Mouse (Mus musculus) hindbrain, embryonic 15.5 days (tissue): ENCODE measurements around the gene Extl1. TPM values are rescaled to one million over a fixed set of nuclear protein-coding genes. Genes with fewer than 3 reads are reported as not detected.
"Not testable (repeated sequence)": the region's sequence is repeated elsewhere in the genome, so short reads cannot be mapped to it uniquely, and the experiment has no call there.

Experiments
- ATAC-seq: fragments of 200-750 bp; cut with Nextera tagmentation; 2 replicates; pipeline ENCODE4 v1.8.0; 2017; ENCODE audit warnings: low read depth, moderate number of reproducible peaks, moderate TSS enrichment; ENCODE audit not compliant: low FRiP score
- H3K27ac ChIP-seq: fragments of 300-500 bp; sonication (generic); replicated peaks from 2 replicates; pipeline ENCODE4 v1.5.1; 2015; ENCODE audit warnings: mild to moderate bottlenecking, inconsistent platforms
- H3K27me3 ChIP-seq: fragments of 300-500 bp; sonication (generic); 2 replicates; pipeline ENCODE4 v1.6.1; 2015; ENCODE audit warnings: control low read depth, inconsistent platforms
- H3K36me3 ChIP-seq: fragments of 300-500 bp; sonication (generic); 2 replicates; pipeline ENCODE4 v1.6.1; 2015; ENCODE audit warnings: control low read depth, inconsistent platforms
- H3K4me1 ChIP-seq: fragments of 300-500 bp; sonication (generic); replicated peaks from 2 replicates; pipeline ENCODE4 v1.6.1; 2015; ENCODE audit warnings: control low read depth, inconsistent platforms
- H3K4me2 ChIP-seq: fragments of 300-500 bp; sonication (generic); 2 replicates; pipeline ENCODE4 v1.6.1; 2015; ENCODE audit warnings: moderate library complexity, mild to moderate bottlenecking, inconsistent platforms
- H3K4me3 ChIP-seq: fragments of 300-500 bp; sonication (generic); 2 replicates; pipeline ENCODE4 v1.5.1; 2015; ENCODE audit warnings: mild to moderate bottlenecking, inconsistent platforms
- H3K9ac ChIP-seq: fragments of 300-500 bp; sonication (generic); 2 replicates; pipeline ENCODE4 v1.6.1; 2015; ENCODE audit warnings: inconsistent platforms
- H3K9me3 ChIP-seq: fragments of 300-500 bp; sonication (generic); 2 replicates; pipeline ENCODE4 v1.6.1; 2016; ENCODE audit warnings: control low read depth, inconsistent platforms
- WGBS: fragments of 180-500 bp; shearing (Covaris S2); methylation state at CpG from one replicate; pipeline ENCODE4 v1.1.7; 2015; 5-methylcytosine and 5-hydroxymethylcytosine counted together
- polyA plus RNA-seq: library from polyadenylated mRNA; unstranded; fragments of >200 nt; fragmentation: Nextera tagmentation; extraction: Ambion mirVana; gene quantifications from 2 replicates; pipeline ENCODE4 v1.2.1, GENCODE M21; 2015

The Extl1 gene
- 0.45 and 0.51 TPM in 2 replicates for polyA plus RNA-seq

GRCm38 (mm10) chr4:134383750-134384149 is at the start of gene Extl1:
Extl1 (minus strand) TSS chr4:134383850.
- not testable (repeated sequence) for H3K9me3 ChIP-seq, H3K9ac ChIP-seq, H3K27me3 ChIP-seq, H3K4me1 ChIP-seq, ATAC-seq, H3K27ac ChIP-seq, H3K4me2 ChIP-seq, H3K36me3 ChIP-seq, H3K4me3 ChIP-seq
- 94% methylated on average over 2 of the region's 6 CpGs for WGBS

- no peak for ATAC-seq
- no peak overlapping the region for H3K4me2 ChIP-seq
- H3K36me3 ChIP-seq = no peaks in the 10 kb centered on the region
- 64% methylated on average over 15 of the region's 15 CpGs for WGBS
- H3K27me3 ChIP-seq = no peaks in the 10 kb centered on the region
- H3K4me3 ChIP-seq = no peak overlapping the region
- peaks cover 26% of the 10 kb centered on the region for H3K4me1 ChIP-seq
- H3K27ac ChIP-seq = no peak overlapping the region
- H3K9ac ChIP-seq = no peak overlapping the region
- no peaks in the 10 kb centered on the region for H3K9me3 ChIP-seq
These were observed 49.2 kb upstream of the Extl1 start for GRCm38 (mm10) chr4:134432686-134433360.

GRCm38 (mm10) chr4:134430381-134431004 is 46.8 kb upstream of the Extl1 start:
- ATAC-seq = peak; percentile 72
- no peak overlapping the region for H3K4me3 ChIP-seq

GRCm38 (mm10) chr4:134425088-134425487 is 41.4 kb upstream of the Extl1 start:
- no peaks in the 10 kb centered on the region for H3K36me3 ChIP-seq
- WGBS = 63% methylated on average over 7 of the region's 7 CpGs
- ATAC-seq = no peak
- H3K27ac ChIP-seq = no peak overlapping the region
- H3K4me3 ChIP-seq = no peak overlapping the region
- no peaks in the 10 kb centered on the region for H3K9me3 ChIP-seq
- no peak overlapping the region for H3K9ac ChIP-seq
- no peak overlapping the region for H3K4me2 ChIP-seq
- peaks cover 6% of the 10 kb centered on the region for H3K4me1 ChIP-seq
- no peaks in the 10 kb centered on the region for H3K27me3 ChIP-seq

More at GRCm38 (mm10) chr4:134430381-134431004, 46.8 kb upstream of the Extl1 start:
- H3K36me3 ChIP-seq = no peaks in the 10 kb centered on the region
- no peaks in the 10 kb centered on the region for H3K9me3 ChIP-seq
- WGBS = 12% methylated on average over 23 of the region's 23 CpGs
- no peaks in the 10 kb centered on the region for H3K27me3 ChIP-seq
- H3K4me1 ChIP-seq = peaks cover 19% of the 10 kb centered on the region
- peak overlapping the region; percentile 38 for H3K4me2 ChIP-seq
- H3K9ac ChIP-seq = 0 out of 2 replicates have a peak overlapping the region, but pooled peaks have one; percentile 7
- peak overlapping the region; percentile 82 for H3K27ac ChIP-seq

GRCm38 (mm10) chr4:134423949-134424348 is 40.3 kb upstream of the Extl1 start:
- H3K9ac ChIP-seq = no peak overlapping the region
- 78% methylated on average over 7 of the region's 7 CpGs for WGBS
- H3K4me2 ChIP-seq = no peak overlapping the region
- no peaks in the 10 kb centered on the region for H3K36me3 ChIP-seq
- no peak overlapping the region for H3K4me3 ChIP-seq
- no peak overlapping the region for H3K27ac ChIP-seq
- no peak for ATAC-seq
- no peaks in the 10 kb centered on the region for H3K4me1 ChIP-seq
- no peaks in the 10 kb centered on the region for H3K27me3 ChIP-seq
- no peaks in the 10 kb centered on the region for H3K9me3 ChIP-seq

GRCm38 (mm10) chr4:134421971-134422370 is 38.3 kb upstream of the Extl1 start:
- Histone ChIP-seq H3K27ac (no peak overlapping the region), H3K9ac (no peak overlapping the region), H3K4me3 (no peak overlapping the region), H3K4me2 (no peak overlapping the region), H3K27me3 (no peaks in the 10 kb centered on the region), H3K9me3 (no peaks in the 10 kb centered on the region), H3K4me1 (no peaks in the 10 kb centered on the region), H3K36me3 (no peaks in the 10 kb centered on the region)
- 37% methylated on average over 11 of the region's 11 CpGs for WGBS
- ATAC-seq = no peak

- H3K9ac ChIP-seq = no peak overlapping the region
- no peaks in the 10 kb centered on the region for H3K27me3 ChIP-seq
- H3K27ac ChIP-seq = no peak overlapping the region
These were observed 33.5 kb upstream of the Extl1 start for GRCm38 (mm10) chr4:134417111-134417510.

GRCm38 (mm10) chr4:134416602-134417001 is 33.0 kb upstream of the Extl1 start:
- 66% methylated on average over 15 of the region's 15 CpGs for WGBS
- Histone ChIP-seq H3K36me3 (no peaks in the 10 kb centered on the region), H3K4me1 (peaks cover 12% of the 10 kb centered on the region), H3K4me2 (peak overlapping the region; percentile 12), H3K4me3 (no peak overlapping the region), H3K27me3 (no peaks in the 10 kb centered on the region), H3K27ac (no peak overlapping the region), H3K9ac (no peak overlapping the region), H3K9me3 (no peaks in the 10 kb centered on the region)
- no peak for ATAC-seq

More at GRCm38 (mm10) chr4:134417111-134417510, 33.5 kb upstream of the Extl1 start:
- H3K4me2 ChIP-seq = no peak overlapping the region
- WGBS = 69% methylated on average over 7 of the region's 7 CpGs
- H3K36me3 ChIP-seq = no peaks in the 10 kb centered on the region
- no peaks in the 10 kb centered on the region for H3K9me3 ChIP-seq
- no peak overlapping the region for H3K4me3 ChIP-seq
- peaks cover 12% of the 10 kb centered on the region for H3K4me1 ChIP-seq
- 0 out of 2 replicates have a peak, but pooled peaks have one; percentile 15 for ATAC-seq

- ATAC-seq = no peak
- 62% methylated on average over 17 of the region's 17 CpGs for WGBS
- Histone ChIP-seq H3K27me3 (no peaks in the 10 kb centered on the region), H3K4me1 (peaks cover 12% of the 10 kb centered on the region), H3K36me3 (no peaks in the 10 kb centered on the region), H3K27ac (no peak overlapping the region), H3K9ac (no peak overlapping the region), H3K4me3 (no peak overlapping the region), H3K9me3 (no peaks in the 10 kb centered on the region), H3K4me2 (peak overlapping the region; percentile 12; the same call in 1 of the 2 replicates)
These were observed 32.5 kb upstream of the Extl1 start for GRCm38 (mm10) chr4:134416177-134416576.

GRCm38 (mm10) chr4:134409286-134409685 is 25.6 kb upstream of the Extl1 start:
- no peak for ATAC-seq
- H3K4me3 ChIP-seq = no peak overlapping the region
- no peak overlapping the region for H3K9ac ChIP-seq
- H3K27ac ChIP-seq = no peak overlapping the region
- no peaks in the 10 kb centered on the region for H3K36me3 ChIP-seq
- no peaks in the 10 kb centered on the region for H3K27me3 ChIP-seq
- H3K4me2 ChIP-seq = no peak overlapping the region
- H3K9me3 ChIP-seq = no peaks in the 10 kb centered on the region
- H3K4me1 ChIP-seq = no peaks in the 10 kb centered on the region
- WGBS = 72% methylated on average over 5 of the region's 5 CpGs

- H3K27ac ChIP-seq = no peak overlapping the region
- no peaks in the 10 kb centered on the region for H3K27me3 ChIP-seq
- WGBS = 39% methylated on average over 7 of the region's 7 CpGs
- ATAC-seq = no peak
- peaks cover 40% of the 10 kb centered on the region for H3K4me1 ChIP-seq
- no peaks in the 10 kb centered on the region for H3K9me3 ChIP-seq
- no peak overlapping the region for H3K4me2 ChIP-seq
- H3K4me3 ChIP-seq = no peak overlapping the region
- H3K36me3 ChIP-seq = no peaks in the 10 kb centered on the region
- H3K9ac ChIP-seq = no peak overlapping the region
These were observed 20.1 kb upstream of the Extl1 start for GRCm38 (mm10) chr4:134403721-134404120.

- Histone ChIP-seq H3K27ac (no peak overlapping the region), H3K4me2 (no peak overlapping the region)
- 82% methylated on average over 16 of the region's 16 CpGs for WGBS
These were observed 19.1 kb upstream of the Extl1 start for GRCm38 (mm10) chr4:134402571-134403262.

More at GRCm38 (mm10) chr4:134402571-134403262, 19.1 kb upstream of the Extl1 start:
- no peak for ATAC-seq
- Histone ChIP-seq H3K9me3 (no peaks in the 10 kb centered on the region), H3K4me3 (no peak overlapping the region), H3K27me3 (no peaks in the 10 kb centered on the region), H3K36me3 (no peaks in the 10 kb centered on the region), H3K4me1 (peaks cover 43% of the 10 kb centered on the region), H3K9ac (no peak overlapping the region)
